Mouse (Mus musculus) neural tube, embryonic 14.5 days (tissue): ENCODE results near the gene Gm49369. TPM values are rescaled to one million over a fixed set of nuclear protein-coding genes. Genes with fewer than 3 reads are reported as not detected.

Source experiments
- ATAC-seq: fragments of 200-750 bp; cut with Nextera tagmentation; 2 replicates; pipeline ENCODE4 v1.8.0; 2017; ENCODE audit warnings: low read depth, mild to moderate bottlenecking, moderate TSS enrichment, moderate library complexity
- H3K27ac ChIP-seq: fragments of 300-500 bp; sonication (generic); 2 replicates; pipeline ENCODE4 v1.5.1; 2014; ENCODE audit warnings: low read depth, mild to moderate bottlenecking, control low read depth, low read length, moderate library complexity, mixed read lengths
- H3K27me3 ChIP-seq: fragments of 300-500 bp; sonication (generic); 2 replicates; pipeline ENCODE4 v1.6.1; 2014; ENCODE audit warnings: low read length; ENCODE audit not compliant: control insufficient read depth, insufficient read depth
- H3K36me3 ChIP-seq: fragments of 300-500 bp; sonication (generic); 2 replicates; pipeline ENCODE4 v1.6.1; 2014; ENCODE audit warnings: low read length, mixed read lengths; ENCODE audit not compliant: control insufficient read depth, insufficient read depth
- H3K4me1 ChIP-seq: fragments of 300-500 bp; sonication (generic); 2 replicates; pipeline ENCODE4 v1.6.1; 2014; ENCODE audit warnings: low read length; ENCODE audit not compliant: control insufficient read depth, insufficient read depth
- H3K4me2 ChIP-seq: fragments of 300-500 bp; sonication (generic); 2 replicates; pipeline ENCODE4 v1.6.1; 2014; ENCODE audit warnings: mild to moderate bottlenecking, low read depth, low read length, control low read depth
- H3K4me3 ChIP-seq: fragments of 300-500 bp; sonication (generic); 2 replicates; pipeline ENCODE4 v1.5.1; 2014; ENCODE audit warnings: low read depth, low read length, control low read depth, mixed read lengths
- H3K9ac ChIP-seq: fragments of 300-500 bp; sonication (generic); replicated peaks from 2 replicates; pipeline ENCODE4 v1.6.1; 2014; ENCODE audit warnings: low read depth, mild to moderate bottlenecking, control low read depth, low read length, mixed read lengths
- H3K9me3 ChIP-seq: fragments of 300-500 bp; sonication (generic); 2 replicates; pipeline ENCODE4 v1.6.1; 2016; ENCODE audit warnings: low read length; ENCODE audit not compliant: control insufficient read depth
- WGBS: fragments of 180-500 bp; shearing (Covaris S2); extraction: QIAGEN DNeasy Blood & Tissue Kit; methylation state at CpG from one replicate; pipeline ENCODE4 v1.1.7; 2014; 5-methylcytosine and 5-hydroxymethylcytosine counted together
- polyA plus RNA-seq: library from polyadenylated mRNA; unstranded; fragments of >200 nt; fragmentation: Nextera tagmentation; extraction: Ambion mirVana; gene quantifications from 2 replicates; pipeline ENCODE4 v1.2.1, GENCODE M21; 2014

Gm49369 gene
- polyA plus RNA-seq, 1 experiment from 2014 or later = 2.9 TPM

GRCm38 (mm10) chr7:142389961-142390650, 7.6 kb upstream of the Gm49369 start:
- Histone ChIP-seq H3K36me3 (no peaks in the 10 kb centered on the region), H3K4me2 (no peak overlapping the region), H3K27ac (no peak overlapping the region), H3K4me1 (peaks cover 15% of the 10 kb centered on the region), H3K9ac (no peak overlapping the region), H3K9me3 (no peaks in the 10 kb centered on the region), H3K4me3 (no peak overlapping the region), H3K27me3 (no peaks in the 10 kb centered on the region)
- 89% methylated on average over 3 of the region's 3 CpGs for WGBS
- no peak for ATAC-seq

GRCm38 (mm10) chr7:142388740-142389139, 6.3 kb upstream of the Gm49369 start:
- H3K4me1 ChIP-seq = peaks cover 15% of the 10 kb centered on the region
- H3K4me2 ChIP-seq = no peak overlapping the region
- peaks cover 5% of the 10 kb centered on the region; the same call in 1 of the 2 replicates for H3K36me3 ChIP-seq
- no peak overlapping the region for H3K4me3 ChIP-seq
- no peak overlapping the region for H3K9ac ChIP-seq
- H3K27ac ChIP-seq = no peak overlapping the region
- WGBS = 98% methylated on average over 2 of the region's 2 CpGs
- no peaks in the 10 kb centered on the region for H3K27me3 ChIP-seq
- ATAC-seq = no peak
- H3K9me3 ChIP-seq = no peaks in the 10 kb centered on the region

GRCm38 (mm10) chr7:142388198-142388597, 5.7 kb upstream of the Gm49369 start:
- Histone ChIP-seq H3K4me3 (peak overlapping the region; percentile 82), H3K9me3 (no peaks in the 10 kb centered on the region), H3K9ac (peak overlapping the region; percentile 94; the same call in 1 of the 2 replicates), H3K4me2 (peak overlapping the region; percentile 58), H3K36me3 (peaks cover 10% of the 10 kb centered on the region), H3K27me3 (no peaks in the 10 kb centered on the region), H3K4me1 (peaks cover 15% of the 10 kb centered on the region), H3K27ac (peak overlapping the region; percentile 57)
- 0 out of 2 replicates have a peak, but pooled peaks have one; percentile 10 for ATAC-seq
- 89% methylated on average over 1 of the region's 1 CpGs for WGBS

- under 1% methylated on average over 49 of the region's 55 CpGs for WGBS
- Histone ChIP-seq H3K9me3 (no peaks in the 10 kb centered on the region), H3K9ac (peak within 1 kb of the TSS; percentile 94), H3K4me1 (peaks cover 15% of the 10 kb centered on the region), H3K4me3 (peak within 1 kb of the TSS; percentile 82), H3K27ac (peak within 1 kb of the TSS; percentile 69), H3K27me3 (no peaks in the 10 kb centered on the region), H3K36me3 (peaks cover 15% of the 10 kb centered on the region), H3K4me2 (peak within 1 kb of the TSS; percentile 58)
- ATAC-seq = peak; percentile 97
Observed at GRCm38 (mm10) chr7:142387419-142388148, 5.1 kb upstream of the Gm49369 start, which contains the start of gene Ctsd. Ctsd (minus strand) TSS chr7:142388038.

- no peak for ATAC-seq
- Histone ChIP-seq H3K4me2 (peak overlapping the region; percentile 58), H3K4me1 (peaks cover 15% of the 10 kb centered on the region), H3K4me3 (peak overlapping the region; percentile 82), H3K9ac (peak overlapping the region; percentile 94), H3K36me3 (peaks cover 23% of the 10 kb centered on the region), H3K27ac (no peak overlapping the region; the same call in 1 of the 2 replicates), H3K9me3 (no peaks in the 10 kb centered on the region), H3K27me3 (no peaks in the 10 kb centered on the region)
- 60% methylated on average over 6 of the region's 6 CpGs for whole genome bisulfite sequencing
Observed at GRCm38 (mm10) chr7:142386621-142387201, 4.2 kb upstream of the Gm49369 start.

- no peak overlapping the region for H3K27ac ChIP-seq
- H3K27me3 ChIP-seq = no peaks in the 10 kb centered on the region
- H3K9me3 ChIP-seq = no peaks in the 10 kb centered on the region
- 89% methylated on average over 3 of the region's 3 CpGs for WGBS
- H3K4me1 ChIP-seq = peaks cover 15% of the 10 kb centered on the region
- H3K36me3 ChIP-seq = peaks cover 31% of the 10 kb centered on the region
- ATAC-seq = no peak
- H3K4me3 ChIP-seq = no peak overlapping the region
- peak overlapping the region; percentile 58; the same call in 1 of the 2 replicates for H3K4me2 ChIP-seq
- H3K9ac ChIP-seq = no peak overlapping the region
Observed at GRCm38 (mm10) chr7:142385742-142386403, 3.4 kb upstream of the Gm49369 start.

- Histone ChIP-seq H3K4me1 (peaks cover 15% of the 10 kb centered on the region), H3K9ac (no peak overlapping the region), H3K27me3 (no peaks in the 10 kb centered on the region), H3K4me2 (no peak overlapping the region), H3K9me3 (no peaks in the 10 kb centered on the region), H3K27ac (no peak overlapping the region), H3K4me3 (no peak overlapping the region), H3K36me3 (peaks cover 44% of the 10 kb centered on the region)
- ATAC-seq = no peak
- WGBS = 90% methylated on average over 10 of the region's 10 CpGs
Observed at GRCm38 (mm10) chr7:142384306-142384705, 1.8 kb upstream of the Gm49369 start.

GRCm38 (mm10) chr7:142381175-142381574, 1.3 kb downstream of the Gm49369 start:
- H3K9ac ChIP-seq = no peak overlapping the region
- H3K36me3 ChIP-seq = peaks cover 73% of the 10 kb centered on the region
- 95% methylated on average over 4 of the region's 4 CpGs for WGBS
- H3K4me2 ChIP-seq = no peak overlapping the region
- H3K9me3 ChIP-seq = no peaks in the 10 kb centered on the region
- no peak overlapping the region for H3K27ac ChIP-seq
- no peak for ATAC-seq
- no peaks in the 10 kb centered on the region for H3K27me3 ChIP-seq
- peaks cover 5% of the 10 kb centered on the region for H3K4me1 ChIP-seq
- H3K4me3 ChIP-seq = no peak overlapping the region
